18 mouse cellular contexts compared by ENCODE assay signal in the genomic region with DNA sequence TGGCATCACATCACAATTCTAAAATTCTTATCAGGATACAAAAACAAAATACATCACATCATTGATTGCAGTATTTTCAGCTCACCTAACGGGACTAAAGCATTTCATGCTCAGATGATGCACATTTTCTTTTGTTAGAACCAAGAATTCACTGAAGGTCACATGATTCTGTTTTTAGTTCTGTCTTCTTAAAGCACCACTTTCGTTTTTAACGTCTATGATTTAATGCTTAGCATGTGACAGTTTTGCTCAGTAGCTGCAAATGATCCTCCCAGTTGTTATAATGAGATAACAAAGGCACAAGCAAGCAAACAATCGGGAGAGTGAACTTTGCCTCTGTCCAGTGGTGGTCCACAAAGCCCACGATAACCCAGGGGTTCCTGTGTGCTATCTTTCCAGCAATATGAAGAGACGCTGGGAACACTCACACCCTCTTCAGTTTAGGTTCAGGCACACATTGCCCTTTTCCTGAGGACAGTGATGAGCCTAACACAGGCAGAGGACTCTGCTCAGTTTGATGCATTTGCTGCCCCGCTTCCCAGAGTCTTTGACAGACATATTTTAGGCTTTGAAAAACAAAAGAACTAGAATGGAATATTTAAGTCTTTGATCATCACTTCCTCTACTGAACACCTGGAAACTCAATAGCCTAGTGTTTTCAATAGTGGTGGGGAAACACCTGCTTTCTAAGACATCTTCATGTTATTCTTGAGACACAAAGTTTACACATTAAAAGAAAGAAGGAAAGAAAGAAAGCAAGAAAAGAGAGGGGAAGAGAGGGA. TPM values are rescaled to one million over a fixed set of nuclear protein-coding genes. Genes with fewer than 3 reads are reported as not detected.
DNase-seq lines count a peak whose midpoint lies in the region; ATAC-seq and TF ChIP-seq lines count a peak whose summit lies in the region.
"Had no signal": no experiment of that assay in that cellular context is flagged by ENCODE, and none has a peak within 500 bp of the region (broad histone marks: within the 10 kb centered on the region; RNA-seq: fewer than 3 reads in every experiment).

No protein-coding gene starts in this region.

- no peaks in the 10 kb centered on the region for H3K27me3 ChIP-seq in liver, postnatal 0 days (ENCODE audit: insufficient read depth, low read length)
- no peaks in the 10 kb centered on the region for H3K27me3 ChIP-seq in megakaryocyte, embryonic 14.5 days (replicated peaks)
- H3K27me3 ChIP-seq: heart, embryonic 13.5 days; midbrain, embryonic 12.5 days; neural tube, embryonic 12.5 days had no signal

- no peaks in the 10 kb centered on the region for H3K36me3 ChIP-seq in liver, postnatal 0 days (replicated peaks; ENCODE audit: insufficient read depth, low read length)
- no peaks in the 10 kb centered on the region for H3K36me3 ChIP-seq in megakaryocyte, embryonic 14.5 days (replicated peaks; ENCODE audit: low read length)
- H3K36me3 ChIP-seq: embryonic facial prominence, embryonic 10.5 days; heart, embryonic 13.5 days; limb, embryonic 13.5 days; midbrain, embryonic 12.5 days; neural tube, embryonic 12.5 days had no signal

- H3K9me3 ChIP-seq in liver, postnatal 0 days (ENCODE audit: low read length): no peaks in the 10 kb centered on the region
- no peaks in the 10 kb centered on the region for H3K9me3 ChIP-seq in megakaryocyte, embryonic 14.5 days
- H3K9me3 ChIP-seq: embryonic facial prominence, embryonic 10.5 days; heart, embryonic 13.5 days; limb, embryonic 13.5 days; midbrain, embryonic 12.5 days; neural tube, embryonic 12.5 days had no signal

- TF ChIP-seq POLR2A in bone marrow, adult 2 months (IDR thresholded peaks at IDR 0.05; ENCODE audit: borderline replicate concordance, control insufficient read depth, low read depth, low read length): no peak

- intact Hi-C loops in heart, postnatal 14 days (cut with DNase I): no loop called here

- no peak for TF ChIP-seq EP300 in liver, postnatal 0 days (IDR thresholded peaks at IDR 0.05; ENCODE audit: low read depth)

- H3K9ac ChIP-seq in liver, postnatal 0 days (replicated peaks): no peak overlapping the region
- H3K9ac ChIP-seq: forebrain, postnatal 0 days; heart, embryonic 13.5 days; limb, embryonic 13.5 days; lung, embryonic 14.5 days; midbrain, embryonic 12.5 days; neural tube, embryonic 12.5 days had no signal

- no peak for ATAC-seq in liver, postnatal 0 days
- ATAC-seq: forebrain, postnatal 0 days had no signal

- DNase-seq in liver, postnatal 0 days: no peak
- DNase-seq in liver: no peak
- peak; percentile 31 for DNase-seq in thymus, postnatal 4 days
- DNase-seq in right cerebral cortex, postnatal 4 days: no peak
- DNase-seq in heart, postnatal 14 days: no peak
- DNase-seq in heart, adult 18-20 months: no peak
- DNase-seq: cerebellum, postnatal 14 days; forebrain, postnatal 0 days; gastrocnemius, postnatal 10 days; kidney, adult 2 months; lung, embryonic 14.5 days had no signal

- no peak overlapping the region for H3K4me3 ChIP-seq in liver, postnatal 0 days (ENCODE audit: low read depth, low read length)
- H3K4me3 ChIP-seq in bone marrow, adult 2 months (replicated peaks; ENCODE audit: control insufficient read depth, low read depth, low read length): no peak overlapping the region
- H3K4me3 ChIP-seq in megakaryocyte, embryonic 14.5 days (replicated peaks): peak overlapping the region; percentile 83
- H3K4me3 ChIP-seq: embryonic facial prominence, embryonic 10.5 days; heart, embryonic 13.5 days; limb, embryonic 13.5 days; midbrain, embryonic 12.5 days; neural tube, embryonic 12.5 days had no signal

- peak overlapping the region; percentile 60; the same call in 1 of the 2 replicates for H3K27ac ChIP-seq in liver, postnatal 0 days (ENCODE audit: low read depth)
- H3K27ac ChIP-seq in bone marrow, adult 2 months (ENCODE audit: control insufficient read depth, insufficient read depth, low read depth, low read length, poor library complexity): peak overlapping the region; percentile 62
- H3K27ac ChIP-seq: embryonic facial prominence, embryonic 10.5 days; heart, embryonic 13.5 days; limb, embryonic 13.5 days; midbrain, embryonic 12.5 days; neural tube, embryonic 12.5 days had no signal

- peak overlapping the region; percentile 47 for H3K4me2 ChIP-seq in liver, postnatal 0 days (ENCODE audit: low read depth, low read length)
- H3K4me2 ChIP-seq: heart, embryonic 13.5 days; limb, embryonic 13.5 days; lung, embryonic 14.5 days; midbrain, embryonic 12.5 days; neural tube, embryonic 12.5 days had no signal

- no peaks in the 10 kb centered on the region for H3K4me1 ChIP-seq in liver, postnatal 0 days (ENCODE audit: insufficient read depth)
- H3K4me1 ChIP-seq in bone marrow, adult 2 months (ENCODE audit: control insufficient read depth, insufficient read depth, low read length): peaks cover 5% of the 10 kb centered on the region; the same call in 1 of the 2 replicates
- H3K4me1 ChIP-seq in megakaryocyte, embryonic 14.5 days: peaks cover 45% of the 10 kb centered on the region
- H3K4me1 ChIP-seq: heart, embryonic 13.5 days; midbrain, embryonic 12.5 days; neural tube, embryonic 12.5 days had no signal

- WGBS in liver, postnatal 0 days (ENCODE audit: insufficient replicate concordance): 37% methylated on average over 7 of the region's 7 CpGs
- WGBS in bone marrow, adult 2 months: 25% methylated on average over 7 of the region's 7 CpGs

- no peak for TF ChIP-seq CTCF in liver, postnatal 0 days (IDR thresholded peaks at IDR 0.05; ENCODE audit: low read depth)
- TF ChIP-seq CTCF in bone marrow, adult 2 months (IDR thresholded peaks at IDR 0.05; ENCODE audit: control insufficient read depth, insufficient read depth, low read length): no peak

RNA-seq across cellular contexts. Expression of a gene that starts 53.0 kb away (rescaled TPM):
- polyA plus RNA-seq in liver, postnatal 0 days (2015; fragmentation: Nextera tagmentation; extraction: Ambion mirVana): 32.6 and 38.2 TPM in 2 replicates
- polyA plus RNA-seq in bone marrow, adult 2 months (2011; ENCODE audit: insufficient read depth, insufficient read length, low replicate concordance, missing spikeins): 10.5 and 19.7 TPM in 2 replicates
- polyA plus RNA-seq in megakaryocyte, embryonic 14.5 days (2012; ENCODE audit: insufficient read depth, low replicate concordance): 5.6 and 13.5 TPM in 2 replicates
- 10 to 100 TPM; 28.9 to 29.0 TPM for total RNA-seq in heart, postnatal 14 days (2021)
- 10 to 100 TPM; 30.5 to 33.9 TPM for total RNA-seq in heart, adult 18-20 months (2021)
